Mouse (Mus musculus) hematopoietic stem cell, adult 5-6 weeks (primary cell): Measurements from ENCODE around the gene Uqcc1. TPM values are rescaled to one million over a fixed set of nuclear protein-coding genes. Genes with fewer than 3 reads are reported as not detected.
"Not testable (repeated sequence)": the region's sequence is repeated elsewhere in the genome, so short reads cannot be mapped to it uniquely, and the experiment has no call there.

Source experiments
- ATAC-seq, 2 experiments: fragments of 125-278 bp in 1 of 2; replicated peaks in 1 of 2; 2 replicates each; pipeline ENCODE4 v1.8.0; 2016 to 2017; ENCODE audit warnings: inconsistent platforms in 2 of 2, mild to moderate bottlenecking in 2 of 2, moderate number of reproducible peaks in 2 of 2, low read depth in 1 of 2, moderate TSS enrichment in 1 of 2; ENCODE audit not compliant: low FRiP score in 2 of 2, poor library complexity in 2 of 2, severe bottlenecking in 2 of 2, insufficient read depth in 1 of 2, low TSS enrichment in 1 of 2
- total RNA-seq: library from RNA; stranded (forward); fragments of 172-1452, 232-1000 nt; gene quantifications from 2 replicates; pipeline ENCODE4 v1.2.3, GENCODE M21; 2017

The Uqcc1 gene
- total RNA-seq, 1 experiment from 2014 or later, result 28.0 TPM

GRCm38 (mm10) chr2:155873636-155874035 lies 56.5 kb downstream of the Uqcc1 start:
- ATAC-seq, result no peak

- ATAC-seq, result no peak
Measured at GRCm38 (mm10) chr2:155872930-155873507, 57.1 kb downstream of the Uqcc1 start.

- ATAC-seq, result no peak
Measured at GRCm38 (mm10) chr2:155872486-155872885, 57.6 kb downstream of the Uqcc1 start.

GRCm38 (mm10) chr2:155869772-155870171 lies 60.3 kb downstream of the Uqcc1 start:
- no peak for ATAC-seq

GRCm38 (mm10) chr2:155868320-155868719 lies 61.8 kb downstream of the Uqcc1 start:
- ATAC-seq, result no peak

- ATAC-seq, result no peak
Measured at GRCm38 (mm10) chr2:155863301-155863867, 66.7 kb downstream of the Uqcc1 start.

GRCm38 (mm10) chr2:155862573-155863300 lies 67.4 kb downstream of the Uqcc1 start:
- ATAC-seq, result no peak

- no peak for ATAC-seq
Measured at GRCm38 (mm10) chr2:155861581-155861980, 68.5 kb downstream of the Uqcc1 start.

GRCm38 (mm10) chr2:155860102-155860501 lies 70.0 kb downstream of the Uqcc1 start:
- no peak for ATAC-seq

- no peak for ATAC-seq
Measured at GRCm38 (mm10) chr2:155852536-155852935, 77.6 kb downstream of the Uqcc1 start.

GRCm38 (mm10) chr2:155850120-155850519 lies 80.0 kb downstream of the Uqcc1 start:
- no peak for ATAC-seq

GRCm38 (mm10) chr2:155849464-155849863 lies 80.6 kb downstream of the Uqcc1 start:
- ATAC-seq, result no peak

- peak; percentile 63 to 79; a peak in 3 of 4 replicates for ATAC-seq
Measured at GRCm38 (mm10) chr2:155848291-155848690, 81.8 kb downstream of the Uqcc1 start.

- ATAC-seq, result no peak
Measured at GRCm38 (mm10) chr2:155846930-155847329, 83.2 kb downstream of the Uqcc1 start.

- ATAC-seq, result no peak
Measured at GRCm38 (mm10) chr2:155838961-155839360, 91.1 kb downstream of the Uqcc1 start.

- ATAC-seq, result no peak
Measured at GRCm38 (mm10) chr2:155837961-155838360, 92.1 kb downstream of the Uqcc1 start.

- ATAC-seq, result no peak
Measured at GRCm38 (mm10) chr2:155834732-155835131, 95.4 kb downstream of the Uqcc1 start, which contains the start of gene Fam83c. Gene Fam83c (minus strand): TSS chr2:155834854.

- ATAC-seq, result not testable (repeated sequence)
Measured at GRCm38 (mm10) chr2:155832087-155832486, 98.0 kb downstream of the Uqcc1 start.
